Mouse (Mus musculus): ENCODE data around the gene Hrct1. TPM values are rescaled to one million over a fixed set of nuclear protein-coding genes. Genes with fewer than 3 reads are reported as not detected.

Hrct1 gene
- 0.11 TPM in 1 of 2 replicates, not detected in the other for polyA plus RNA-seq (2012; ENCODE audit: low replicate concordance)

GRCm38 (mm10) chr4:43726995-43727394 is at the start of gene Hrct1:
Hrct1 (plus strand) TSS chr4:43727188.

GRCm38 (mm10) chr4:43700707-43701106 is 26.3 kb upstream of the Hrct1 start, which contains the start of gene Olfr70:
Olfr70 (minus strand) TSS chr4:43700807.

GRCm38 (mm10) chr4:43709869-43710268 is 17.1 kb upstream of the Hrct1 start, which contains the start of gene Olfr71:
Olfr71 (minus strand) TSS chr4:43710255.

GRCm38 (mm10) chr4:43729794-43730550 is 3.0 kb downstream of the Hrct1 start, which contains the start of gene Spaar:
Spaar (plus strand) TSS chr4:43730034.

GRCm38 (mm10) chr4:43770909-43771308 is 43.9 kb downstream of the Hrct1 start, which contains the start of gene Olfr159:
Olfr159 (minus strand) TSS chr4:43771009.

Other genes starting within 250 kb of the Hrct1 start
- 2.5 and 7.0 TPM in 2 replicates for gene Sit1, start 243.5 kb upstream of the Hrct1 start, polyA plus RNA-seq (2012; ENCODE audit: low replicate concordance)
- 57.3 and 118 TPM in 2 replicates for gene Ccdc107, start 234.3 kb upstream of the Hrct1 start, polyA plus RNA-seq (2012; ENCODE audit: low replicate concordance)
- 10.8 and 15.0 TPM in 2 replicates for gene Arhgef39, start 227.5 kb upstream of the Hrct1 start, polyA plus RNA-seq (2012; ENCODE audit: low replicate concordance)
- gene Car9, start 220.2 kb upstream of the Hrct1 start, polyA plus RNA-seq (2012; ENCODE audit: low replicate concordance): 0.71 TPM in 1 of 2 replicates, not detected in the other
- 1.2 and 2.0 TPM in 2 replicates for gene Tpm2, start 203.4 kb upstream of the Hrct1 start, polyA plus RNA-seq (2012; ENCODE audit: low replicate concordance)
- 2.3 and 2.7 TPM in 2 replicates for gene Creb3, start 164.9 kb upstream of the Hrct1 start, polyA plus RNA-seq (2012; ENCODE audit: low replicate concordance)
- 171 and 216 TPM in 2 replicates for gene Tln1, start 164.5 kb upstream of the Hrct1 start, polyA plus RNA-seq (2012; ENCODE audit: low replicate concordance)
- gene Rgp1, start 148.5 kb upstream of the Hrct1 start, polyA plus RNA-seq (2012; ENCODE audit: low replicate concordance): 10.0 and 92.3 TPM in 2 replicates
- gene Gba2, start 148.3 kb upstream of the Hrct1 start, polyA plus RNA-seq (2012; ENCODE audit: low replicate concordance): 5.8 and 15.7 TPM in 2 replicates
- not detected in 2 replicates for gene Msmp, start 142.7 kb upstream of the Hrct1 start, polyA plus RNA-seq (2012; ENCODE audit: low replicate concordance)
- 0.08 and 0.18 TPM in 2 replicates for gene Npr2, start 95.3 kb upstream of the Hrct1 start, polyA plus RNA-seq (2012; ENCODE audit: low replicate concordance)
- gene Spag8, start 73.6 kb upstream of the Hrct1 start, polyA plus RNA-seq (2012; ENCODE audit: low replicate concordance): not detected in 2 replicates
- 13.6 and 20.8 TPM in 2 replicates for gene Hint2, start 70.7 kb upstream of the Hrct1 start, polyA plus RNA-seq (2012; ENCODE audit: low replicate concordance)
- 0.60 and 1.3 TPM in 2 replicates for gene Tmem8b, start 58.2 kb upstream of the Hrct1 start, polyA plus RNA-seq (2012; ENCODE audit: low replicate concordance)
- gene Fam221b, start 58.0 kb upstream of the Hrct1 start, polyA plus RNA-seq (2012; ENCODE audit: low replicate concordance): not detected in 2 replicates
- not detected in 2 replicates for gene Olfr70, start 26.4 kb upstream of the Hrct1 start, polyA plus RNA-seq (2012; ENCODE audit: low replicate concordance)
- gene Olfr71, start 16.9 kb upstream of the Hrct1 start, polyA plus RNA-seq (2012; ENCODE audit: low replicate concordance): 0.15 TPM in 1 of 2 replicates, not detected in the other
- gene Spaar, start 2.8 kb downstream of the Hrct1 start, polyA plus RNA-seq (2012; ENCODE audit: low replicate concordance): 0.03 TPM in 1 of 2 replicates, not detected in the other
- not detected in 2 replicates for gene Olfr159, start 43.8 kb downstream of the Hrct1 start, polyA plus RNA-seq (2012; ENCODE audit: low replicate concordance)
- not detected in 2 replicates for gene Olfr156, start 96.7 kb downstream of the Hrct1 start, polyA plus RNA-seq (2012; ENCODE audit: low replicate concordance)
- not detected in 2 replicates for gene Olfr157, start 113.0 kb downstream of the Hrct1 start, polyA plus RNA-seq (2012; ENCODE audit: low replicate concordance)
- gene Olfr155, start 124.4 kb downstream of the Hrct1 start, polyA plus RNA-seq (2012; ENCODE audit: low replicate concordance): not detected in 2 replicates
- 0.30 TPM in 1 of 2 replicates, not detected in the other for gene Reck, start 148.3 kb downstream of the Hrct1 start, polyA plus RNA-seq (2012; ENCODE audit: low replicate concordance)
- 3.6 and 23.8 TPM in 2 replicates for gene Glipr2, start 230.2 kb downstream of the Hrct1 start, polyA plus RNA-seq (2012; ENCODE audit: low replicate concordance)

Measured in leukemia stem cell, adult 10-12 weeks (primary cell).